Mouse (Mus musculus): Measurements from ENCODE around the gene Fndc1. TPM values are rescaled to one million over a fixed set of nuclear protein-coding genes. Genes with fewer than 3 reads are reported as not detected.

Gene Fndc1
- total RNA-seq, 2 experiments from 2014 or later: 8.2 to 10.5 TPM

DNA sequence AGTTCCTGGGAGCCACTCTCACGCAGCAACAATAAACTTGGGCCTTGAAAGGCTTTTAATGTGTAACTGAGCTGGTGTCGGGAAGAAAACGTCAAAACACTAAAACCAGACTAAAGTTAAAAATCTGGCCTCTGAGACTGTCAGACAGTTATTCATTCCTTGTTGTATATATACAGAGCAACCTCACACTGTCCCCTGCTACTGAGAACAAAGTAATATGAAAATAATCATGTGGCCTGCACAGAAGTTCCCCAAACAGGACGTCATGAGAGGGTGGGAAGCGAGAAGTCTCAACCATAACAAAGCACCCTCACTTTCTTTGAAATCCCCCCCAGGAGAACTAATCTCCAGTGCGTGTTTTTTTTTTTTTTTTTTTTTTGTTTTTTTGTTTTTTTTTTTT is 109.2 kb downstream of the Fndc1 start:
- intact Hi-C loops (cut with DNase I): no loop called here
- no peak for DNase-seq

DNA sequence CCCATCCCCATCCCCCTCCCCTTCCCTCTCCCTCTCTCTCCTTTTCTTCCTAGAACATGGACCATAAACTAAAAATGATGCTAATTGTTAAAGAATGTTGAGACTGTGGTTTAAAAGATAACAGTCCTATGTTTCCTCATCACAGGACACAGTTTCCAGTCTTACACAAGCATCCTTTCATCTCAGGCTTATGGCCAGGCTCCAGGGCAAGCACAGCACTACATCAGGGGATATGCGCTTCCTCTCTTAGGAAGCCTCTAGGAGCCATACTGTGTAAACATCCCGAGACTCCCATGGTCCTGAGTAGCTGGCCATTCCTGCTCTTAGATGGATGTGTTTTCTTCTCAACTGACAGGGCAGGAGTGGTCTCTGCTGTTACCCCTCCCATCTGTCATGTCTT is 114.1 kb downstream of the Fndc1 start:
- intact Hi-C loops (cut with DNase I): no loop called here
- no peak for DNase-seq

DNA sequence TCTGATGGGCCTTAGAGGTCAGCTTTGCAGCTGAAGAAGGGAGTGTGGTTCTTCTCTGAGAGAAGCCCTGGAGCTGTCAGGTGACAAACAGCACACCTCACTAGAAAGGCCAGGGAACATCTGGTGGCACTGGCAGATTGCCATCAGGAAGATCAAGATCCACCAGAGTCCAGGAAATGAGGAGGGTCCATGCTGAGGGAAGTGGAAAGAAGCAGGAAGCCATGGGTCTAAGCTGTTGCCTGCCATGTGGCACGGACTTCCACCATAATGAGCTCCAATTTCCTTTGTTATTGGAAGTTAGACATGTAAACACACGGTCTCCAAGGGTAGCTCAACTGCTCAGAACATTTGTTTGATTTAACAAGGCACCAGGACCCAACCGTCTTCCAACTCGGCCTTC is 120.0 kb downstream of the Fndc1 start:
- intact Hi-C loops (cut with DNase I): no loop called here
- no peak for DNase-seq

DNA sequence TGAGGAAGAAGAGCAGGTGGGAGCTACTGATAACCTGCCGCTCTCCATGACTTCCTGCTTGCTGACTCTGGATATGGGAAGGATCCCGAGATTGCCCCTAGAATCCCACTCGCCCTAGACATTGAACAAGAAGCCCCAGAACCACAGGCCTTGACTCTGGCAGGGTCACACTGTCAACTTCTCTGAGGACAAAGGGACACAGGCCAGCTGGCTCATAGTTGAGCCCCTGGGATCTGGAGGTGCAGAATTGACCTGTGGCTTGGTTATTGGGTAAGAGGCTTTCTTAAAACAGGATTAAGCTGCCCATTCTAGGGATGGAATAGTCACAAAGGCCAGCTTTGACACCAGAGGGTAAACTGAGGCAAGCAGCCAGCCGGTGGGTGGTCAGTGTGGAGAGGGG is 136.8 kb downstream of the Fndc1 start:
- intact Hi-C loops (cut with DNase I): no loop called here
- DNase-seq: no peak

Small RNAs within 50 kb of the gene (microRNA-seq; reads per million reads assigned to microRNA genes)
- not detected for gene Gm25872

Other genes with a start within 250 kb of the Fndc1 start
- 1 to 10 TPM; 3.6 to 3.9 TPM for gene Tagap, start 98.7 kb upstream of the Fndc1 start, total RNA-seq (2021)
- 10 to 100 TPM; 47.3 TPM for gene Rsph3a, start 118.3 kb upstream of the Fndc1 start, total RNA-seq (2021)

Data from left cerebral cortex, postnatal 4 days (tissue).